Mouse (Mus musculus): ENCODE measurements around the gene Man1b1. TPM values are rescaled to one million over a fixed set of nuclear protein-coding genes. Genes with fewer than 3 reads are reported as not detected.

Man1b1 gene
- polyA plus RNA-seq, 1 experiment from 2014 or later, result 50.3 TPM

DNA sequence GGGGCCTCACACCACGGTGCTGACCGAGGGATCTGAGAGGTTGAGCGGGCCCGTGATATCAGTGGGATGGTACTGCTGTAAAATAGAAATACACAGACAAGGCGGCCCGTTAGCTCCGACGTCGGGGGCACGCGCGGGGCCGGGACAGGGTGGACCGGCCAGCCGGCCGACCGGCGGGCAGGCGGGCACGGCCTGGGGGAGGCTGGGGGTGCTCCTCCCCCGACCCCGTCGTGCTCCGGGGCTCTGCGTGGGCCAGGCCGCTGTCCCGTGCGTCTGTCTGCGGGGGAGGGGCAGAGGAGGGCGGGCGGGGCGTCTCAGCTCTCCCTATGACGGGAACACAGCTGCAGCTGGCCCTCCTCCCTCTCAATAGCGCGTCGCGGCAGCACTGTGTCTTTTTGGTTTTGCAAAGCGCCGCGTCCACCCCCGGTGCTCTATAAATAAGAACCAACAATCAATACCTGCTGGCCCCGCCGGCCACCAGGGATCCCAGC lies 40.0 kb upstream of the Man1b1 start:
- Histone ChIP-seq H3K27me3 (replicated peaks) (peaks cover 81% of the 10 kb centered on the region), H3K9me3 (no peaks in the 10 kb centered on the region), H3K27ac (no peak overlapping the region), H3K4me2 (peak overlapping the region; percentile 41), H3K4me1 (peaks cover 35% of the 10 kb centered on the region), H3K9ac (peak overlapping the region; percentile 21; the same call in 1 of the 2 replicates), H3K36me3 (replicated peaks) (peaks cover 13% of the 10 kb centered on the region; the same call in 1 of the 2 replicates), H3K4me3 (peak overlapping the region; percentile 13; the same call in 1 of the 2 replicates)
- 5% methylated on average over 40 of the region's 43 CpGs for WGBS
- peak; percentile 0; the same call in 1 of the 2 replicates for ATAC-seq (replicated peaks)

DNA sequence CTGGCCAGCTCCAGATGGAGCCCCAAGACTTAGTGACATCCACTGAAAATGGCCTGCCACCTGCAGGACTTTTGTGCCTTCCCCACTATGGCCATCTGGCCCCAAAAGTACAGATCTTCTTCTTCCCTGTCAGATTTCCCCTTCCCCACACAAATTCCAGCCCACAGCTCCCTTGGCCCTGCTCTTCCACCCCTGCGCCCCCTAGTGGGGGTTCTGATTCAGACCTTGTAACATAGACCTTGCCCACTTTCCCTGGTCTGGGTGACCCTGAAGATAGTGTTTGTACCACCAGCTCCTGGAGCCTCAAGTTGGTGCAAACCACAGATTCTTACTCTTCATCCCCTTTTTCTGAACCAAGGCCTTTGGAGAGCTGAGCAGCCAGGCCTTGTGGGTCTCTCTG lies 39.3 kb upstream of the Man1b1 start:
- WGBS, result 0% methylated on average over 1 of the region's 1 CpGs
- H3K4me1 ChIP-seq, result peaks cover 35% of the 10 kb centered on the region
- H3K9me3 ChIP-seq, result no peaks in the 10 kb centered on the region
- H3K27ac ChIP-seq, result no peak overlapping the region
- H3K4me2 ChIP-seq, result no peak overlapping the region
- peaks cover 13% of the 10 kb centered on the region; the same call in 1 of the 2 replicates for H3K36me3 ChIP-seq (replicated peaks)
- H3K27me3 ChIP-seq (replicated peaks), result peaks cover 79% of the 10 kb centered on the region
- no peak overlapping the region for H3K9ac ChIP-seq
- H3K4me3 ChIP-seq, result no peak overlapping the region
- no peak for ATAC-seq (replicated peaks)

DNA sequence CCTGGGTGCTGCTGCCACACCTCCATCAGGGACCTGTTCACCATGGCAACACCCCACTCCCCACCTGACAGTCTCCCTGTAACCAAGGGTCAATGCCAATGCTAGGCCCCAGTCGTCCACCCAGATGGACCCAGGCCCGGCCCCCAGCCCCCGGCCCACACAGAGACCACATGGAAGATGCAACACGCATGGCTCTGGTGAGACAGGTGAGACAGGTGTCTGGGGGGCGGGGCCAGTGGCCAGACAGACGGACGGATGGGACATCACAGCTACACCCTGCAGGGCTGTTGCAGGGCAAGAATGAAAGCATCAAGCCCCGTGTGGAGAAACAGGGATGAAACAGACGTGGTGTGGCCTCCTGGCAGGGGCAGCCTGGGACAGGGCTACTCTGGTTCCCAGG lies 38.4 kb upstream of the Man1b1 start:
- no peak overlapping the region for H3K9ac ChIP-seq
- H3K27me3 ChIP-seq (replicated peaks), result peaks cover 78% of the 10 kb centered on the region
- no peak for ATAC-seq (replicated peaks)
- no peak overlapping the region for H3K27ac ChIP-seq
- no peak overlapping the region for H3K4me2 ChIP-seq
- H3K4me1 ChIP-seq, result peaks cover 35% of the 10 kb centered on the region
- H3K9me3 ChIP-seq, result no peaks in the 10 kb centered on the region
- no peak overlapping the region for H3K4me3 ChIP-seq
- H3K36me3 ChIP-seq (replicated peaks), result peaks cover 13% of the 10 kb centered on the region; the same call in 1 of the 2 replicates
- 78% methylated on average over 9 of the region's 9 CpGs for WGBS

DNA sequence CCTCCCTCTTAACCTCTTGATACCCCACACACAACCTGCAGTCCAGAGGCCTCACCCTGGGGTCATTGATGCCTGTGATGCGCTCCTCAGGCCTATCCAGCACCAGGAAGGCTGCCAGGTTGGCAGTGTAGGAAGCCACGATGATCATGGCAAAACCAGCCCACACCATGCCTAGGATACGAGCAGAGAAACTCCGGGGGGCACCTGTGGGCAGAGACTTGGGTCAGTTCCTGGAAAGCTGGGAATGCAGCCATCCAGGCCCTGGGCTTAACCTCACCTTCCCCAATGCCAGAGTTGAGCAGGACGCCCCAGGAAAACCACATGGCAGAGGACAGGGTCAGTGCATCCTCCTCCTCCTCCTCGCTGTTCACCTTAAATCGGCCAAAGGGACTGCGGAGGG lies 35.0 kb upstream of the Man1b1 start:
- Histone ChIP-seq H3K9ac (no peak overlapping the region), H3K4me2 (no peak overlapping the region), H3K9me3 (no peaks in the 10 kb centered on the region), H3K4me1 (peaks cover 7% of the 10 kb centered on the region), H3K27ac (no peak overlapping the region), H3K4me3 (no peak overlapping the region), H3K27me3 (replicated peaks) (peaks cover 44% of the 10 kb centered on the region), H3K36me3 (replicated peaks) (peaks cover 13% of the 10 kb centered on the region; the same call in 1 of the 2 replicates)
- 73% methylated on average over 8 of the region's 8 CpGs for WGBS
- ATAC-seq (replicated peaks), result no peak

DNA sequence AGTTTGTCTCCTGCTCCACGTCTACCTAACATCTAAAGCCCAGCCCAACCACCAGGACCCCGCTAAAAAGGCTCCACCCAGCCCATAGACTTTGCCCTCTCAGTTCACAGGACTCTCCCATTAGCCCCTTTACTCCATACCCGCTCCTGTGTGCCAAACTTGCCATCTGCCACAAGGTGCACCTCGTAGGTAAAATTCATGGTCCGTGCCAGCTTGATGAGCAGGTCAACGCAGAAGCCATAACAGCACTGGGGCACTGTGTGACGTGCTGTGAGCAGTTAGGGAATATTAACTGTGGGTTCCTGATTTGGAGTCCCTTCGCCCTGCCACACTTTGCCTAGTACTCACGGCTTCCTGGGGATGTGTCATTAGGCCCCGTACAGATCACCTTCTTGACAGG lies 34.1 kb upstream of the Man1b1 start:
- Histone ChIP-seq H3K4me1 (no peaks in the 10 kb centered on the region), H3K27me3 (replicated peaks) (peaks cover 35% of the 10 kb centered on the region), H3K4me3 (no peak overlapping the region), H3K27ac (no peak overlapping the region), H3K9me3 (no peaks in the 10 kb centered on the region), H3K4me2 (no peak overlapping the region), H3K9ac (no peak overlapping the region), H3K36me3 (replicated peaks) (peaks cover 13% of the 10 kb centered on the region; the same call in 1 of the 2 replicates)
- WGBS, result 82% methylated on average over 10 of the region's 10 CpGs
- no peak for ATAC-seq (replicated peaks)

DNA sequence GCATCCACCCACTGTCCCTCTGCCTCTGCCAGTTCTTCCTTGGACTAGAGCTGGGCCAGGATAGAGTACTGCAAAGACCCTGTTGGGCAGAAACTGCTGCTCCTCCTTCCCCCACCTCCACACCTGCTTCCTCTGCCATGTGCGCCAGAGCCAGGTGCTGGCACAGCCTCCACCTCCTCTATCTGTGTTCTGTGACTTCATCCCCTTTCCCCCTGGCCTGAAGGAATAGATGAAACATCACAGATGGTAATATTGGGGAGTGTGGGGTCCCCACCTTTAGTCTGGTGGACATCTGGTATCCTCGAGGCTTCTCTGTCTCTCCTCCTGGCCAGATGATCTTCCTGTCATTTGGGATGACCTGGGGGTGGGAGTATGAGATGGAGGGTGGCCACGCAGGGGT lies 28.7 kb upstream of the Man1b1 start:
- no peaks in the 10 kb centered on the region for H3K9me3 ChIP-seq
- peaks cover 17% of the 10 kb centered on the region for H3K4me1 ChIP-seq
- no peak overlapping the region for H3K27ac ChIP-seq
- no peak overlapping the region for H3K4me2 ChIP-seq
- H3K36me3 ChIP-seq (replicated peaks), result 0 out of 2 replicates have a peak, but pooled peaks cover 7% of the 10 kb centered on the region
- peaks cover 29% of the 10 kb centered on the region for H3K27me3 ChIP-seq (replicated peaks)
- H3K9ac ChIP-seq, result no peak overlapping the region
- no peak overlapping the region for H3K4me3 ChIP-seq
- WGBS, result 70% methylated on average over 3 of the region's 3 CpGs
- no peak for ATAC-seq (replicated peaks)

DNA sequence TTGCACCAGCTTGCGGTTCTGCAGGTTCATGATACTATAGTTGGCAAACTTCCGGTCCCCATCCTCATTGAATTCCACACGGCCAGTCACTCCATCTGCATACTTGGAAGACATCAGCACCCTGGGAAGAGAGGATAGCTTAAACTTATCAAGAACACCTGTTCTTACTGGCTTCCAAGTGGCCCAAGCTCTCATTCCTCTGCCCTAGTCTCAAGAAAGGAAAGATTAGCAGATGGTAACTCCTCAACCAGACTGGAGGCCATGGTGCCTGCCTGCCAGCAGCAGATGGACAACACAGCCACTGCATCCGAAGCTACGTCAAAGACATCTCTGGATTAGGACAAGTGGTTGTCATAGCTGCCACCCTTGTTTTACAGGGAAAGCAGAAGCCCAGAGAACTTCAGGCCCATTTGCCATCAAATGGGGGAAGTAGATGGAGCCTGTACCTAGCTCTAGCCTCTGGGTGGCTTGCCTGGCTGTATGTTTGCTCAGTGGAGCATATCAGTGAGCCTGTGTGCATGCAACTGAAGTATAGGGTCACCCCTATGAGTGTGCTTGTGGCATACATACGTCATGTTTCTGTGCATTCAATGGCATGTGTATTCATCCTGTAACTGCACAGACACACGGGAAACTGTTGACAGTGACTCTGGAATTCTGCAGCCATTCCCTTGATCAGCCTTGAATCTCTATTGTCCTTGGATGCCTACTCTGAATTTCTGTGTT lies 28.0 kb upstream of the Man1b1 start:
- Histone ChIP-seq H3K9ac (no peak overlapping the region), H3K36me3 (replicated peaks) (0 out of 2 replicates have a peak, but pooled peaks cover 7% of the 10 kb centered on the region), H3K4me1 (peaks cover 17% of the 10 kb centered on the region), H3K4me2 (peak overlapping the region; percentile 77), H3K9me3 (no peaks in the 10 kb centered on the region), H3K27me3 (replicated peaks) (peaks cover 34% of the 10 kb centered on the region), H3K4me3 (peak overlapping the region; percentile 44), H3K27ac (peak overlapping the region; percentile 73; the same call in 1 of the 2 replicates)
- WGBS, result 66% methylated on average over 7 of the region's 7 CpGs
- no peak for ATAC-seq (replicated peaks)

DNA sequence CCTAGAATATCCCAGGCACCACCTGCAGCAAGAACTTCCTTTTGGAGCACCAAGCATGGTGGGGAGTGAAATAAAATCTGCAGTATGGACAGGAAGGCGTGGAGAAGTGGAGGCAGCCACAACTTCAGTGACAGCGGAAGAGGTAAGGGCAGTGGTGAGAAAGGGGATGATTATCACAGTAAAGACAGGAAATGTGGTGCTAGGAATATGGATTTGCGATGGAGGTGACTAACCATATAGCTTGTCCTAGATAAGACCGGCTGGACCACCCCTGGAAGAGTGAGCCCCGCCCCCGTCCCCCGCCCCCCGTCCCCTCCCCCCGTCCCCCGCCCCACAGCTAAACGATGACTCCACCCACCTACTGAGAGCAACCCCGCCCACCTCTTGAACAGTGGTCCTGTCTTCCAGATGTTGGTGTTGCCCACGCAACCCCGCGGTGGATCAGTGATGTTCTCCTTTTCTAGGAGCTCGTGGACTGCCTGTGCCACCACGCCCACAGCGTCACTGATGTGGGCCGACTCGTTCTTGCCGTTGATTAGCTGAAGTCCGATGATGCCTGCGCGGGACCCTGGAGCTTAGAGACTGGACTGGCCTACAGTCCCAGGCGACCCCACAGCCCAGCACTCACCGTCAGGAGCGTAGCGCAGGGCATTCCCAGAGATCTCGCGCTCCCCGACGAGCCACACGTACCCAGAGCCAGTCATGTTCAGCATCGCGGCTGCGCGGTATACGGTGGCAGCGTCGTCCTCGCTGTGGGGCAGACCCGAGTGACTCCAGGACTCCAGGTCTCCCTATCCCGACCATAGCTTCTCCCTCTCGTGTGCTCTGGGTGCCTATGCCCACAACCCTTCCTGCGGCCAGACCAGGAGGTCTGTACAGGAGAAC lies 27.2 kb upstream of the Man1b1 start:
- peaks cover 41% of the 10 kb centered on the region for H3K27me3 ChIP-seq (replicated peaks)
- peak; percentile 88 for ATAC-seq (replicated peaks)
- H3K9me3 ChIP-seq, result no peaks in the 10 kb centered on the region

DNA sequence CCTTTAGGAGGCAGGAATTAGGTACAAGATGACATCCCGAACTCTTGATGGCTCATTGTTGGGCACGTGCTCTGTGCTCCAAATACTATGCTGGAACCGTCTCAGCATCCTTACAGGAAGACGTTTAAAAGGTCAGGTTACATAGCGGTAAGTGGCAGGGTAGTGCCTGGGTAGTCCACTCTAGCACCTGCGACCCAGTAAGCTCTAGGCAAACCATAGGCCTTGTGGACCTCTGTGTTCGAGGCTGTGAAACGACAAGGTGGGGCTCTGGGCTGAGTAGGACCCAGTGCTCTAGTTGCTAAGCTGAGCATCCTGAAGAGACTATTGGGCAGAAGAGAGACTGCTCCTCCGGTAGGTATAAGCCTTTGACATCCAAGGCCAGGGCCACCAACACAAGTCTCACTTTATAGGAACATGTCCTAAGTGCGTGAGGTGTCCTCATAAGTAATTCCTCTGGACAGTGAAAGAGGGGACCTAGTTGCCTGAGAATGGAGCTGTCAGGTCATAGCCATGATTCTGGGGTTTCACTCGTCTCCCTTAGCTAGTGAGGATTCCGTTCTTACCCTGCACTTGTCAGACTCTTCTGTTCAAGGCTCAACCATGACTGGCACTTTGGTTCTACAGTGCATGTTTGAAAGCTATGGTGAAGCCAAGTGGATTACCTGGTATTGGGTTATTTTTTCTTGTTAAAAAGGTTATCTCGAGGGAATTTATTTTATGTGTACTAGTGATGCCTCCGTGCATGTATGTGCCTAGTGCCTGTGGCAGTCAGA lies 26.4 kb upstream of the Man1b1 start:
- Histone ChIP-seq H3K9ac (peak overlapping the region; percentile 62), H3K27ac (peak overlapping the region; percentile 73), H3K4me1 (peaks cover 17% of the 10 kb centered on the region), H3K9me3 (no peaks in the 10 kb centered on the region), H3K27me3 (replicated peaks) (peaks cover 50% of the 10 kb centered on the region), H3K4me2 (peak overlapping the region; percentile 77), H3K36me3 (replicated peaks) (peaks cover 9% of the 10 kb centered on the region; the same call in 1 of the 2 replicates), H3K4me3 (peak overlapping the region; percentile 44)
- peak; percentile 12; the same call in 1 of the 2 replicates for ATAC-seq (replicated peaks)
- 50% methylated on average over 14 of the region's 14 CpGs for WGBS

More for the DNA sequence above, 27.2 kb upstream of the Man1b1 start:
- Histone ChIP-seq H3K9ac (peak overlapping the region; percentile 62), H3K36me3 (replicated peaks) (peaks cover 7% of the 10 kb centered on the region; the same call in 1 of the 2 replicates), H3K27ac (peak overlapping the region; percentile 73), H3K4me1 (peaks cover 17% of the 10 kb centered on the region), H3K4me3 (peak overlapping the region; percentile 44), H3K4me2 (peak overlapping the region; percentile 77)
- 1% methylated on average over 45 of the region's 45 CpGs for WGBS

DNA sequence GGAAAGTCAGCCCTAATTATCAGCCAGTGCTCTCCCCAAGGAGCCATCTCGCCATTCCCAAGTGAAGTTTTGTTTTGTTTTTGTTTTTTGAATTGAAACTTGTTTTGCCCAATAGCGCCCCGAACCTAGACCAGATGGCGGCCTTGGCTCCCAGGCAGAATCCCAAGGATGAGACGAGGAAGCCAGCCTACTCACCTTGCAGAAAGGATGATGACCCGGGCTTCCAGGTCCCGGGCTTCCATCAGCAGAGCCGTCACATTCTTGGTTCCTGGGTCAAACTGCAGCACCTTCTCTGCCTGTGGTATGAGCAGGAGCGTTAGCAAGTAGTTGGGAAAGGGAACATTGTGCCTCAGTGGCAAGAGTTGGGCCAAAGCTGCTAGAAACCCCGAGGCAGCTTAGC lies 22.0 kb upstream of the Man1b1 start:
- H3K4me2 ChIP-seq, result no peak overlapping the region
- ATAC-seq (replicated peaks), result no peak
- no peak overlapping the region for H3K27ac ChIP-seq
- H3K36me3 ChIP-seq (replicated peaks), result peaks cover 22% of the 10 kb centered on the region; the same call in 1 of the 2 replicates
- 58% methylated on average over 10 of the region's 10 CpGs for WGBS
- no peaks in the 10 kb centered on the region for H3K9me3 ChIP-seq
- H3K4me1 ChIP-seq, result peaks cover 6% of the 10 kb centered on the region
- no peak overlapping the region for H3K4me3 ChIP-seq
- no peak overlapping the region for H3K9ac ChIP-seq
- H3K27me3 ChIP-seq (replicated peaks), result peaks cover 87% of the 10 kb centered on the region

DNA sequence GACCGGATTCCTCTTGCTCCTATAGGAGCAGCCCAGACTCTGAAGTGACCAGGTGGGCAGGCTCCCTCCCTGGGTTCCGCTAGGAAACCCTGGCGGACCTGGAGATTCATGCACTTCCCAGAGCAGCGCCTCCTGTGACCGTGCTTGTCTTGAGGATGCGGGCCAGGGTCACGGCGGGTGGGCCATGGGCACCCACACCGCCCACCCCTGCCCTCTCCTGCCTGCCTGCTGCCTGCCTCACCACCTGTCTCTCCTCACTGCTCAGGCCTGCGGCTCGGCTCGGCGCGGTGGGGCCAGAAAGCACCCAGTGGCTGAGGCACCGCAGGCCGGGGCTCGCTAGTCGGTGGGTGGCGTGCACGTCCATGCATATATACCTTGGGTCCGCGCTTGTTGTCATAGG lies 21.2 kb upstream of the Man1b1 start:
- H3K27me3 ChIP-seq (replicated peaks), result peaks cover 95% of the 10 kb centered on the region
- 0 out of 2 replicates have a peak, but pooled peaks have one; percentile 27 for ATAC-seq (replicated peaks)
- no peak overlapping the region for H3K4me3 ChIP-seq
- 7% methylated on average over 22 of the region's 22 CpGs for WGBS
- no peak overlapping the region for H3K27ac ChIP-seq
- H3K36me3 ChIP-seq (replicated peaks), result peaks cover 22% of the 10 kb centered on the region; the same call in 1 of the 2 replicates
- no peak overlapping the region for H3K4me2 ChIP-seq
- H3K9ac ChIP-seq, result no peak overlapping the region
- no peaks in the 10 kb centered on the region for H3K9me3 ChIP-seq
- no peaks in the 10 kb centered on the region for H3K4me1 ChIP-seq
